Mouse (Mus musculus): ENCODE data around the gene Gpr155.

Gpr155 gene

DNA sequence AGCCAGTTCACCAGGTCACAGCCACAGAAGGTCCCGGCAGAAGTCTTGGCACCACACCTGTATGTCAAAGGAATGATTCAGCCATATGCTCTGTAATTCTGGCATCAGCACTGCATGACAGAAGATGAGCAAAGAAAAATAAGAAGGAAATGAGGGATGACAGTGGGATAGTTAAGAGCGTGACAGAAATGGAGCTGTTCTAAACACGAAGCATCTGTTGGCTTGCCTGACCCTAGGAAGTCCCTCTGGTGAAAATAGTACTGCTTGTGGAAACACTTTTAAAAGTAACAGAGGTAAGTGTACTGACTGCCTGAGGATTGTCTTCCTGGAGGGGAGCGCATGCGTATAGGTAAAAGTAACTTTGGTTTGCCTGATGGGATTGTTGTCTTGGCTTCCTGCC, 42.7 kb downstream of the Gpr155 start:
- in situ Hi-C loops (cut with MboI; ENCODE audit: unreplicated experiment in 2 of 2), result no loop called here

DNA sequence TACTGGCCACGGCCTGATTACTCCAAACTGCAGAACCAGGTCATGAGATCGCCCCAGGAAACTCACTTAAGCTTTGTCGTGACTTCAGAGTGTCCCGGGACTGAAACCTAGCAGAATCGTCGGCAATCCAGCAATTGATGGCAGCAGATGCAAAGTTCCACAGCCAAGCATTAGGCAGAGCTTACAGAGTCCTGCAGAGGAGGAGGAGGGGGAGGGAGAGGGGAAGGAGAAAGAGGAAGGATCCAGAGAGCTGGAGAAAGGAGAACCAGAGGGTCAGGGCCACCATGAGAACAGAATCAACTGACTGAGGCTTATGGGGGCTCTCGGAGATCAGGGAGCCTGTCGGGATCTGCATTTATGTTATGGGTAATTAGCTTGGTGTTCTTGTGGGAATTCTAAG, 48.0 kb downstream of the Gpr155 start:
- in situ Hi-C loops (cut with MboI; ENCODE audit: unreplicated experiment in 2 of 2), result no loop called here

DNA sequence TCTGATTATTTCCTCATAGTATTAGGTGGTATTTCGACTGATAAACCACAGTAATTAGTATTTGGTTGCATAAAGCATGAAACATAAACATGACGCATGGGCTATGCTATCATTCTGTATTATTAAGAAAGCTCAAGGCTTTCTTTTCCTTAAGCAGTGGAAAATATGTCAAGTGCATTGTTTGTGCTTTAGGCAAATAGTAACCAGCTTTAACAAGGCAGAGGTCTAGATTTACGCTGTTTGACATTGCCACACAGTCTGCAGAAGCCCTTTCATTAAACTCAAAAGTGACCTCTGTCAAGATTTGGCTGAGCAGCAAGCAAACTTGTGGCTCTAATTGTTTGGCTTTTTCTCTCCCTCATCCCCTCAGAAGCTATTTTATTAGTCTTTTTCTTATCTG, 50.4 kb downstream of the Gpr155 start:
- in situ Hi-C loops (cut with MboI; ENCODE audit: unreplicated experiment in 2 of 2), result no loop called here

DNA sequence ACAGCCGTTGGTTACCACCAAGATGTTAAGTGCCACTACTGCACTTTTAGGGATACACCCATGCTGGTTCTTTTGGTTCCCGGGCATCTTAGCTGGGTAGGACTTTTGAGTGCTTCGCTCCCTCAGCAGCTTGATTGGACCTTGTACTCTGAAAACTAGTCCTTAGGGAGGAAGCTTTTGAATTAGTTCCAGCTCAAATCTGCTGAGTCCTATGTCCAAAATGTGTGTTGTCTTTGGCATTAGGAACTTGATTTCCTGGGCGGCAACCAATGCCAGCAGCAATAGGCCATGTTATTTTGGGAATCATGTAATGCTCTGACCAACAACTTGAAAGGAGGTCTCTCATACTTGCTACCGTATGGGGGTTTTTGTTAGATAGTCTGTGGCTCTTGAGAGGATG, 60.5 kb downstream of the Gpr155 start:
- in situ Hi-C loops (cut with MboI; ENCODE audit: unreplicated experiment in 2 of 2), result no loop called here

DNA sequence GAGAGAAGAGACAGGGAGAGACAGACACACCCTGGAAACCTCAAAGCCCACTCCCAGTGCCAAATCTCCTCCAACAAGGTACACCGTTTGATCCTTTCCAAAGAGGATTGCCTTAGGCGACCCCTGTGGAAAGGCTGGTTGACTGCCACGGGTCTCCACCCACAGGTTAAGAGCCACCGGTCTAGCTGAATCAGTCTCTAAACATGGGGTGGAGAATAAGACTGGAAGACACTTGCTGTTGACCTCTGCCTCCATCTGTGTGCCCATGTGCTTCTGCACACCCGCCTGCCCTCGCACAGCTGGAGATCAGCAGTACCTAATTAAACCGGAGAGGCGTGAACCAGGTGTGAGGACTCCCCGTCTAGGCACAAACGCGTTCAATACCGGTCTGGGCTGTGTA, 63.4 kb downstream of the Gpr155 start:
- in situ Hi-C loops (cut with MboI; ENCODE audit: unreplicated experiment in 2 of 2), result loop anchor here in 1 of 2 experiments (5.0 to 25.0 kb wide), 2 partner anchors 44 to 564 kb away; partner anchors contain the start of gene Atf2

DNA sequence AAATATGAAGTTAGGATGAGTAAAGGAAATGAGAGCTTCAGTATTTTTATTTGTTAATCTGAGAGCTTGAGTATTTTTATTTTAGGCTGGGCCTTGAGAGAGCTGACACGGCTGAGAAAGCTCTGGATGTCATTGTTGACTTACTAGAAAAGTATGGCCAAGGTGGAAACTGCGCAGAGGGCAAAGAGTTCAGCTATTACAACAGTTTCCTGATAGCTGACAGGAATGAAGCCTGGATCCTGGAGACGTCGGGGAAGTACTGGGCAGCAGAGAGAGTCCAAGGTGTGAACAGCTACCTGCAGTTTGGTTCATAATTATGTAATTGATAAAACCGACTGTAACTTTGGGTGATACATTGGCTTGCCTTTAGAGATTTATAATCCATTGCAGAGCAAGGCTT, 67.2 kb downstream of the Gpr155 start:
- in situ Hi-C loops (cut with MboI; ENCODE audit: unreplicated experiment in 2 of 2), result loop anchor here (10.0 to 25.0 kb wide), 3 partner anchors 46 to 568 kb away; partner anchors contain the start of gene Atf2 (in 1 of the 2)

DNA sequence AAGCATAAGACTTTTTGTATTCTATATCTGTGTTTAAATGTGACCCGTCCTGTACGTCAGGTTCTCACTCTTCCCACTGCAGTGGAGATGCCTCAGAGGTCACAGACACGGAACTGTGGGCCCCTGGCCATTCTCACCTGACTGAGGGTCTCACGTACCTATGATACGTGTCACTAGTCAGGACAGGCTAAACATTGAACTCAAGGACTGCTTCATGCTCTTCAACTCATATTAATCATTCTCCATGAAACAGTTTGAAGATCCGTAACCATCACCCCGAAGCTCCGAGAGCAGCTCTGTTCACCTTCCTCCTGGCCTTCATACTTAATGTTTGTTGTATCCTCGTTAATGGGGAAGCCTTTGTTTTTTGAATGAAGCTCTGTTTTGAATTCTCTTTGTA, 68.9 kb downstream of the Gpr155 start:
- in situ Hi-C loops (cut with MboI; ENCODE audit: unreplicated experiment in 2 of 2), result loop anchor here (10.0 to 25.0 kb wide), 3 partner anchors 47 to 570 kb away; partner anchors contain the start of gene Atf2 (in 1 of the 2)

DNA sequence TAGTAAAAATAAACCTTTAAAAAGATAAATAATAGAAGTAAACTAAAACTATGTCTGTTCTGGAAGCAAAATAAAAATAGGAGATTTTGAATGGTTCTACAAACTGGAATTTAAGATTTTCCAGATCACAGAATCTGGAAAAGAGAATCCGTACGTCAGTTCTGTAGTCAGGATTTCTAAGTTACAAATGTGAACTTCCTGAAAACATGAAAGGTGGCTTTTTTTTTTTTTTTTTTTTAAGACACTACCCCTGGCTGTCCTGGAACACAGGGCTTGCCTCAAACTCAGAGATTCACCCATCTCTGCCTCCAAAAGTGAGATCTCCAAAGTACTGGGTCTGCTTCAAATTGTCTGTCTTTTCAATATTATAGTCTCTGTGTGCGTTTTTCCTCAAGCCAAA, 72.1 kb downstream of the Gpr155 start:
- in situ Hi-C loops (cut with MboI; ENCODE audit: unreplicated experiment in 2 of 2), result loop anchor here (5.0 to 25.0 kb wide), 4 partner anchors 50 to 573 kb away; partner anchors contain the start of gene Atf2 (in 1 of the 2)

DNA sequence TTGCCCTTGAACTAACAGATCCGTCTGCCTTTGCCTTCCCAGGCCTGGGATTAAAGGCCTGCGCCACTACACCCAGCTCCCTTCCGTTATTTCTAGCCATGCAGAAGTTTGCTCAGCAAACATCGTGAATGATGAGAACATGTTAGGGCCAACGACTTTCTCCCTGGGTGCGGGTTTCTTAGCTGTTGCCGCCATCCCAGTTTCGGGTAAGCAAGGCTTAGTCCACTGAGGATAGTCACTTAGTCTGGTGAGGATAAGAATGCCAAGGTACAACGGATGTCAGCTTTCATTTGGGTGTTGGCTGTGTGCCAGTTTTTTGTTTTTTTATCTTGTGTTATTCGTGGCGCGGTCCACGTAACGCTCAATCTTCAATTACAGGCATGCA, 73.3 kb downstream of the Gpr155 start:
- in situ Hi-C loops (cut with MboI; ENCODE audit: unreplicated experiment in 2 of 2), result loop anchor here (5.0 to 25.0 kb wide), 4 partner anchors 52 to 574 kb away; partner anchors contain the start of gene Atf2 (in 1 of the 2)

DNA sequence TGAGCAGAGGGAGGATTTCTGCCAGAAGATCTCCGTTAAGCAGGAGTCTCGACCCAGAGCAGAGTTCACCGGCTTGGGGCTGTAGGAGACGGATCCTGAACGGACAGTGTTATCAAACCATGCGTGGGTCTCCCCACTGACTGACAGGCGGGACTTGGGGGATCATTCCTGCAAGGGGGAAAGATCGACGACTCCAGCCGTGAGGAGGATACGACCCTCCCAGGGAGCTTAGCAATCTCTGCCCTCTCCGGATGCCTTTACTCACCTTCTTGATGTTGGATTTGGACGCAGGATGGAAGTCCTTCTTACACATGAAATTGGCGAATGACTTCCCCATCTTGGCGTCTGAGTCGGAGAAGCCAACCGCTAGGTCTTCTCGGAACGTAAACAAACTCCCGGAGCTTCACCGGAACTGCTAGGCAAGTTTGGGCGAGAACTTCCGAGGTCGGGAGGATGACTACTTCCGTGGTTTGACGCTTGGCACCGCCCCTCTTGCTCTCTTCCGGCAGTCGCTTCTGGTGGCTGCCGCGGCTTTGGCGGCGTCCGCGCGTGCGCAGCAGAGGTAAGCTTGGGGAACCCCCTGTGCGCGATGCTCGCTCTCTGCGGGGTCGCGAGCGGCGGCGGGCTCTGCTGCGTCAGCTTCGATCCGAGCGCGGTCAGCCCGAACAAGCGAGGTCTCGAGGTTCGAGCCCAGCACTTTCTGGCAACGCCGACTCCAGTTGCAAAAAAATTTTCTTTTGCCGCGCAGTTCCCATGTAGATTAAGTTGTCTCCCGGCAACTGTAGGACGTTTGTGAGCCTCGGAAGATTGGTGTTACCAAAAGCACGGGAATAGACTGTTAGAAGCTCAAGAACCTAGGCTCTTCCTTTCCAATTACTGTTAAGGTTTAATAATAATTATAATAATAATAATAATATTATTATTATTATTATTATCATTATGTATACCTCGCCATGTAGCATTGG, 73.9 kb downstream of the Gpr155 start, which contains the start of the genes Scrn3 and Cir1:
Gene Scrn3 (plus strand): TSS at position 450 of the 965 bp plus-strand sequence.
Gene Cir1 (minus strand): TSS at position 550 of the 965 bp plus-strand sequence.
- in situ Hi-C loops (cut with MboI; ENCODE audit: unreplicated experiment in 2 of 2), result loop anchor here (5.0 to 25.0 kb wide), 4 partner anchors 52 to 575 kb away; partner anchors contain the start of gene Atf2 (in 1 of the 2)

DNA sequence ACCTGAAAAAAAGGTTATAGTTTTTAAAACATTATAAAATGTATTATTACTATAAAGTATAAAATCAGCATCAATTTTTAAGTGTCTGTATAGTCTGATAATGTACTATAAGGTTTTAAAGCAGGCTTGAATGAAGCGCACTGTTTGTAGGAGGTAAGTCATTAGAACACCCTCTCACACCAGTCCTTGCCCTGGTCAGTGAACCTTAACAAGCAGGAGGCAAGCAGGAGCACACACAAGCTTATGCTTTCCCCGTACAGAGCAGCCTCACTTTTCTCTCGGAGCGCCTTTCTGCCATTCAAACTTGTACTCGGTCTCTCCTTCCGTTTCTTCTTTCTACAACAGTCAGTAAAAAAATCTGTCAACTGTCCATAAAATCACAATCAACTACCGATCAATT, 80.4 kb downstream of the Gpr155 start:
- in situ Hi-C loops (cut with MboI; ENCODE audit: unreplicated experiment in 2 of 2), result loop anchor here in 1 of 2 experiments (5.0 to 25.0 kb wide), 2 partner anchors 96 to 581 kb away; partner anchors contain the start of gene Atf2

DNA sequence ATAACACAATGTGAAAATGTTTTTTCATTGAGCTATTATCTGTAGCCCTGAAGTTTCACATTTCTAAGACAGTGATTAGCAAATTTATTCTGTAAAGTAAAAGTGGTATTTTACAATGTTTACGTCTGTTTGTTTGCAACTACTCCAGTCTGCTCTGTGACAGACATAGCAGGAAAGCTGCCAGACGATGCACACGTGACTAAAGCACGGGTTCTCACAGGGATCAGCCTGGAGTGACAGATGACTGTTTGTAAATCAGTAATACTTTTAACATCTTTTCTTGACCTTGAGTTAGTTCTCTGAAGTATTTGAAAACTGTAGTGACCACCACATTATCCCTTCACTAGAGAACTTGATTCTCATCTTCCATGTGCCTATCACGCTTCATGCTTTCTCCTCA, 81.9 kb downstream of the Gpr155 start:
- in situ Hi-C loops (cut with MboI; ENCODE audit: unreplicated experiment in 2 of 2), result loop anchor here in 1 of 2 experiments (25.0 kb wide), 1 partner anchor 583 kb away; the partner anchor contains the start of gene Atf2

DNA sequence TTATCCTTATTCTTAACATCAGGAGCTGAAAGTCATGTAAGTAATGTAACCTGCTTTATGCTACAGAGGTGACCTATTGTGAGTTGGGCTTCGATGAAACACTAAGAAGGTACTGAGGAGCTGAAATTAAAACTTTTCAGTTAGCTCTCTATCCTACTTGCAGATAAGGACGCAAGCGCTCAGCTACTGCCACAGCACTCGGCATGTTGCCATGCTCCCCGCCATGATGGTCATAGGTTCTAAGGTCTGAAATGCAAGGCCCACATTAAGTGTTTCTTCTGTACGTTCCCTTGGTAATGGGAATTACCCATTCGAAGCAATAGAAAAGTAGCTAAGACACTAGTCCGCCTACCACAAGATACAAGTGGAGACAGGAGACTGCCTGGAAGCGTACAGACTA, 83.7 kb downstream of the Gpr155 start:
- in situ Hi-C loops (cut with MboI; ENCODE audit: unreplicated experiment in 2 of 2), result loop anchor here in 1 of 2 experiments (25.0 kb wide), 1 partner anchor 585 kb away; the partner anchor contains the start of gene Atf2

DNA sequence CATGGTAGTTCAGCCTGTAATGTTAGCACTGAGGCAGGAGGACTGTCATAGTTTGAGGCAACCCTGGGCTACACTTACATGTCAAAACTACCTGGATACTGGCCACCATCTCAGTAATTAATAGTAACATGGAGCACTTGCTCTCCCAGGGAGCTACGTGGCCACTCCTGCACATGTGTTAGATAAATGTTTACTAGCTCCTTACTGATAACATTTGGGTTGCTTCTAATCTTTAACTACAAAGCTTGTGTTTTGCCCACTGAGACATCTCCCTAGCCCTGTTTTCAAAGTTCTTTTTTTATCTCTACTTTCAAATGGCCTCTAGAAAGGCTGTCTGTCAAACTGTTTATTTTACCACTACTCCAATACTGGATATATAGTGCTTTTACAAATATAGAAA, 84.4 kb downstream of the Gpr155 start:
- in situ Hi-C loops (cut with MboI; ENCODE audit: unreplicated experiment in 2 of 2), result loop anchor here in 1 of 2 experiments (25.0 kb wide), 1 partner anchor 585 kb away; the partner anchor contains the start of gene Atf2

DNA sequence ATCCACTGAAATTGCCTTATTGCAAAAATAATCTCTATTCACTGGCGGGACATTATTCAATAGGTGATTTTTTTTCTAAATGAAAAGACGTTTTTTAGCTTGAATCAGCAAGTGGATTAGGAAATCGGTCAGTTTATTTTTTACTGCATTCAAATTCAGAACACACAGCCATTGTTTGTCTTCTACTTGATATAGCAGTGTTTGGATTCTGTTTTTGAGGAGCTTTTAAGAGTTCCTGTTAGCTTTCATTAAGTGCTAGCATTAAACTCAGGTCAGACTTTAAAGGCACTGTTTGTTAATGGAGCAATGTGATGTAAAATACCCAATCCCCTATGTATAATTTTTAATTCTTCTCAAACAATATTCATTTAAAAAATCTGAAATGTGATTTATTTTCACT, 87.5 kb downstream of the Gpr155 start:
- in situ Hi-C loops (cut with MboI; ENCODE audit: unreplicated experiment in 2 of 2), result loop anchor here (10.0 to 25.0 kb wide), 3 partner anchors 334 to 1363 kb away; partner anchors contain the start of genes Evx2 (in 1 of the 2) and Hoxd13 (in 1 of the 2)

DNA sequence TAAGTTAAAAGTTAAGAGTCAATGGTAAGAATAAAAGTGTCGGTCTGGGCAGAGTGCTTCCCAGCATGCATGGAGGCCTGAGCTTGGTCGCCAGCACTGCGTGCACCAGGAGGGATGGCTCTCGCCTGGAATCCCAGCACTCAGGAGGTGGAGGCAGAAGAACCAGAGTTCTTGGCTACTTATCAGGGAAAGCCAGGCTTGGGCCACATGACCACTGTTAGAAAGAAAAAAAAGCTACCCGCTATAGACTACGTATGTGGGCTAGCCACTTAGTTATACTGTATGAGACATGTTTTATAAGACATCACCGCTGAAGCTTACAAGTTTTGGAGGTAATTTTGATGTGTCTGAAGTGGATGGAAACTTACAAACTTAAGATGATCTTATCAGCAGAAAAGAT, 88.2 kb downstream of the Gpr155 start:
- in situ Hi-C loops (cut with MboI; ENCODE audit: unreplicated experiment in 2 of 2), result loop anchor here (10.0 to 25.0 kb wide), 3 partner anchors 333 to 1364 kb away; partner anchors contain the start of genes Evx2 (in 1 of the 2) and Hoxd13 (in 1 of the 2)

DNA sequence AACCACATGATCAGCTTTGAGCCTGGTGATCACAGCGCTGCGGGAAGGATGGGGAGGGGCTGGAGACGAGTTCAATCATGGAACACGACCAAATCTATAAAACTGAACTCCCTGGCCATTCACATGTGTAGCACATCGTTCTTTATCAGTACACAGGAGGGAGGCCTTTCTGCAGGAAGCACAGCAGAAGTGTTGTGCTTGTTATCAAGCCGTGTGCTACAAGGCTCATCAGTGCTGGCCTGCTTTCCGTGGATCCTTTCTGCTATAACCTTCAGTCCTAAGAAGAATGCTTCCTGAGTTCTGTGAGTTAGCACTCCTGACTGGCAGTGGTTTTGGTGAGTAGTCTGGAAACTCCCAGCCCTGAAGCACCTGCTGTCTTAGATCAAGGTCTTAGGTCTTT, 91.3 kb downstream of the Gpr155 start:
- in situ Hi-C loops (cut with MboI; ENCODE audit: unreplicated experiment in 2 of 2), result loop anchor here (10.0 to 25.0 kb wide), 3 partner anchors 330 to 1367 kb away; partner anchors contain the start of genes Evx2 (in 1 of the 2) and Hoxd13 (in 1 of the 2)

All from v-Abl transformed pro-B cells (cell line).